Comparison of ENCODE assay signal across 19 mouse cellular contexts in genomic region chr2:46525223-46525622, GRCm38 (mm10).
DNase-seq lines count a peak whose midpoint lies in the region; ATAC-seq and TF ChIP-seq lines count a peak whose summit lies in the region.
"Had no signal": no experiment of that assay in that cellular context is flagged by ENCODE, and none has a peak within 500 bp of the region (broad histone marks: within the 10 kb centered on the region; RNA-seq: fewer than 3 reads in every experiment).

No protein-coding gene starts in this region.

- H3K9ac ChIP-seq in heart, adult 2 months (ENCODE audit: low read depth, low read length): no peak overlapping the region
- H3K9ac ChIP-seq in kidney, embryonic 15.5 days: no peak overlapping the region
- no peak overlapping the region for H3K9ac ChIP-seq in neural tube, embryonic 12.5 days
- H3K9ac ChIP-seq: limb, embryonic 13.5 days; stomach, embryonic 15.5 days had no signal

- ATAC-seq in kidney, embryonic 15.5 days (replicated peaks; ENCODE audit: low FRiP score): peak; percentile 87
- ATAC-seq in neural tube, embryonic 12.5 days (ENCODE audit: low FRiP score, low read depth): peak; percentile 56; the same call in 1 of the 2 replicates
- ATAC-seq: inflammation-experienced regulatory T-cells, adult 6 months had no signal

- H3K27me3 ChIP-seq in heart, embryonic 10.5 days (ENCODE audit: insufficient read depth, poor library complexity, severe bottlenecking): no peaks in the 10 kb centered on the region
- H3K27me3 ChIP-seq in heart, adult 2 months (ENCODE audit: control insufficient read depth, insufficient read depth, low read length): no peaks in the 10 kb centered on the region
- no peaks in the 10 kb centered on the region for H3K27me3 ChIP-seq in kidney, embryonic 15.5 days
- no peaks in the 10 kb centered on the region for H3K27me3 ChIP-seq in neural tube, embryonic 12.5 days (replicated peaks)
- no peaks in the 10 kb centered on the region for H3K27me3 ChIP-seq in forebrain, embryonic 10.5 days (ENCODE audit: poor library complexity, severe bottlenecking)
- H3K27me3 ChIP-seq: limb, embryonic 13.5 days; stomach, embryonic 15.5 days had no signal

- no peak for TF ChIP-seq CTCF in heart, adult 2 months (IDR thresholded peaks at IDR 0.05)

- no peak for DNase-seq in heart, embryonic 10.5 days (ENCODE audit: low spot score)
- DNase-seq in heart, adult 2 months: no peak
- no peak for DNase-seq in kidney, postnatal 4 days
- DNase-seq in embryo, embryonic 11 days: peak; percentile 19
- DNase-seq in forebrain, embryonic 10.5 days (ENCODE audit: extremely low spot score, low spot score): no peak
- no peak for DNase-seq in right cerebral cortex, postnatal 25 days
- DNase-seq: adrenal gland, adult 2 months; cerebellum, adult 8-10 months; gastrocnemius, postnatal 36 days; kidney, postnatal 36 days; lung, adult 18-20 months; right cerebral cortex, postnatal 4 days; thymus, postnatal 14 days had no signal

- intact Hi-C loops in heart, adult 2 months (cut with DNase I): no loop called here

- H3K9me3 ChIP-seq in heart, embryonic 10.5 days: no peaks in the 10 kb centered on the region
- H3K9me3 ChIP-seq in kidney, embryonic 15.5 days (replicated peaks): no peaks in the 10 kb centered on the region
- H3K9me3 ChIP-seq in neural tube, embryonic 12.5 days: no peaks in the 10 kb centered on the region
- H3K9me3 ChIP-seq in forebrain, embryonic 10.5 days: no peaks in the 10 kb centered on the region
- H3K9me3 ChIP-seq: embryonic facial prominence, embryonic 10.5 days; limb, embryonic 13.5 days; stomach, embryonic 15.5 days had no signal

- no peak overlapping the region for H3K4me2 ChIP-seq in kidney, embryonic 15.5 days
- no peak overlapping the region for H3K4me2 ChIP-seq in neural tube, embryonic 12.5 days (replicated peaks)
- H3K4me2 ChIP-seq: limb, embryonic 13.5 days; stomach, embryonic 15.5 days had no signal

- WGBS in heart, embryonic 10.5 days: 38% methylated on average over 4 of the region's 4 CpGs
- 35% methylated on average over 4 of the region's 4 CpGs for WGBS in heart, adult 2 months
- WGBS in kidney, embryonic 15.5 days: 9% methylated on average over 4 of the region's 4 CpGs
- WGBS in neural tube, embryonic 12.5 days: 22% methylated on average over 4 of the region's 4 CpGs
- WGBS in forebrain, embryonic 10.5 days: 70% methylated on average over 4 of the region's 4 CpGs

- H3K79me2 ChIP-seq in heart, adult 2 months (replicated peaks; ENCODE audit: control insufficient read depth, insufficient read depth, low read length): no peaks in the 10 kb centered on the region

- no peak for TF ChIP-seq POLR2A in heart, adult 2 months (IDR thresholded peaks at IDR 0.05; ENCODE audit: insufficient read depth, low read depth, low read length)

- no peaks in the 10 kb centered on the region for H3K36me3 ChIP-seq in heart, embryonic 10.5 days
- no peaks in the 10 kb centered on the region for H3K36me3 ChIP-seq in heart, adult 2 months (ENCODE audit: control insufficient read depth, insufficient read depth, low read length)
- no peaks in the 10 kb centered on the region for H3K36me3 ChIP-seq in kidney, embryonic 15.5 days
- no peaks in the 10 kb centered on the region for H3K36me3 ChIP-seq in neural tube, embryonic 12.5 days
- no peaks in the 10 kb centered on the region for H3K36me3 ChIP-seq in forebrain, embryonic 10.5 days (replicated peaks)
- H3K36me3 ChIP-seq: embryonic facial prominence, embryonic 10.5 days; limb, embryonic 13.5 days; stomach, embryonic 15.5 days had no signal

- no peak overlapping the region for H3K4me3 ChIP-seq in heart, embryonic 10.5 days
- H3K4me3 ChIP-seq in heart, adult 2 months: no peak overlapping the region
- H3K4me3 ChIP-seq in kidney, embryonic 15.5 days (replicated peaks): no peak overlapping the region
- H3K4me3 ChIP-seq in neural tube, embryonic 12.5 days: no peak overlapping the region
- H3K4me3 ChIP-seq in forebrain, embryonic 10.5 days: no peak overlapping the region
- H3K4me3 ChIP-seq: embryonic facial prominence, embryonic 10.5 days; limb, embryonic 13.5 days; stomach, embryonic 15.5 days had no signal

- no peak for TF ChIP-seq EP300 in heart, adult 2 months (IDR thresholded peaks at IDR 0.05; ENCODE audit: insufficient read depth, low read depth, low read length)

- H3K27ac ChIP-seq in heart, embryonic 10.5 days: peak overlapping the region; percentile 36; the same call in 1 of the 2 replicates
- H3K27ac ChIP-seq in heart, adult 2 months: no peak overlapping the region
- no peak overlapping the region for H3K27ac ChIP-seq in kidney, embryonic 15.5 days
- no peak overlapping the region for H3K27ac ChIP-seq in neural tube, embryonic 12.5 days
- no peak overlapping the region for H3K27ac ChIP-seq in forebrain, embryonic 10.5 days
- H3K27ac ChIP-seq: embryonic facial prominence, embryonic 10.5 days; limb, embryonic 13.5 days; stomach, embryonic 15.5 days had no signal

- peaks cover 13% of the 10 kb centered on the region for H3K4me1 ChIP-seq in heart, embryonic 10.5 days
- H3K4me1 ChIP-seq in heart, adult 2 months (ENCODE audit: control insufficient read depth, insufficient read depth, low read length): no peaks in the 10 kb centered on the region; the same call in 1 of the 2 replicates
- H3K4me1 ChIP-seq in kidney, embryonic 15.5 days: peaks cover 9% of the 10 kb centered on the region; the same call in 1 of the 2 replicates
- peaks cover 10% of the 10 kb centered on the region; the same call in 1 of the 2 replicates for H3K4me1 ChIP-seq in neural tube, embryonic 12.5 days
- H3K4me1 ChIP-seq in forebrain, embryonic 10.5 days: peaks cover 9% of the 10 kb centered on the region; the same call in 1 of the 2 replicates
- H3K4me1 ChIP-seq: limb, embryonic 13.5 days; stomach, embryonic 15.5 days had no signal
